Mouse (Mus musculus): Measurements from ENCODE around the gene Nkx6-1. TPM values are rescaled to one million over a fixed set of nuclear protein-coding genes. Genes with fewer than 3 reads are reported as not detected.

Gene Nkx6-1
- total RNA-seq, 2 experiments from 2014 or later: not detected

DNA sequence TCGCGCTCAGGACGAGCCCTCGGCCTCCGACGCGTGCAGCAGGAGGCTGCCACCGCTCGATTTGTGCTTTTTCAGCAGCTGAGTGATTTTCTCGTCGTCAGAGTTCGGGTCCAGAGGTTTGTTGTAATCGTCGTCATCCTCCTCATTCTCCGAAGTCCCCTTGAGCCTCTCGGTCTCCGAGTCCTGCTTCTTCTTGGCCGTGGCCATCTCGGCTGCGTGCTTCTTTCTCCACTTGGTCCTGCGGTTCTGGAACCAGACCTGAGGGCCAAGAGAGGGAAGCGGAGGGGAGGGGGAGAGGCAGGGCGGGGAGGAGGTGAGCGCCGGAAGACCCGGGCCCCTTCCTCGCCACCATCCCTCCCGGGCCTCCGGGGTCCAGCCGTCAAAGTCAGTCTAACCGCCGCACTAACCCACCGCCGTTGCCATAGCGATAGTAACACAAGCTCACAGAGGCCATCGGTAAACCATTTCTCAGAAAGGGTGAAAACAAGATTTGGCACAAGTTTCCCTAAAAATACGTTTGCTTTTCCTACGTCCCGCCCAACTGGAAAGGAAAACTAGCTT lies 5.3 kb downstream of the Nkx6-1 start:
- peak in 1 of 2 experiments; percentile 18 for DNase-seq (ENCODE audit: low spot score in 2 of 2)

DNA sequence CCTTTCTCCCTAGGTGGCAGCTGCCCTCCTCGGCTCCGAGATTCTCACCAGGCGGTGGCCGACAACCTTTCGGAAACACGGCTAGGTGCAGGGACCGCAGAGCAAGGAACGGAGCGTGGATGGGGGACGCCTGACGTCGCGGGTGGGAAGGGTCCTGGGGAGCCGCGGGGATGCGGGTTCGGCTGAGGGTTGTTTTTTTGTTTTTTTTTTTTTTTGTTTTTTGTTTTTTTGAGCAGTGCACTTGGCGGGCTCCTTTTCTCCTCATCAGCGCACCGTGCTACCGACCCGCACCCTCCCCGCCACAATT lies 5.9 kb downstream of the Nkx6-1 start:
- DNase-seq (ENCODE audit: low spot score in 2 of 2): no peak

GRCm38 (mm10) chr5:101658188-101658983 lies 6.4 kb downstream of the Nkx6-1 start:
- DNase-seq (ENCODE audit: low spot score in 2 of 2): peak in 1 of 2 experiments; percentile 16

DNA sequence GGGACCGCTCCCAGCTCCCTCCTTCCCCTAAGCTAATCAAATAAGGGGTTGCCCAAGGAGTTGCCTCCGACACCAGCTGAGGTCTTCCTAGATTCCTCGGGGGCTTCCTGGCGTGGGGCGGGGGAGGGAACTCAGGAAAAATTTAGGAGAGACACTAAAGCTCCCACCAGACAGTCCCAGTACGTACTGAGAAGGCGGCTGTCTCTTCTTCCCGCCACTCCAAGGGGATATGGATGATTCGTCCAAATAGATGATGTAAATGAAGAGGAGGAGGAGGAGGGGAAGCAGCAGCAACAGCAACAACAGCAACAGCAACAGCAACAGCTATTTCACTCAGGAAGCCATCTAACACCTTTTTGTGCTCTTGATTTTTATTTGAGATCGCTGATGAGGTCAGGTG lies 7.1 kb downstream of the Nkx6-1 start:
- no peak for DNase-seq (ENCODE audit: low spot score in 2 of 2)

DNA sequence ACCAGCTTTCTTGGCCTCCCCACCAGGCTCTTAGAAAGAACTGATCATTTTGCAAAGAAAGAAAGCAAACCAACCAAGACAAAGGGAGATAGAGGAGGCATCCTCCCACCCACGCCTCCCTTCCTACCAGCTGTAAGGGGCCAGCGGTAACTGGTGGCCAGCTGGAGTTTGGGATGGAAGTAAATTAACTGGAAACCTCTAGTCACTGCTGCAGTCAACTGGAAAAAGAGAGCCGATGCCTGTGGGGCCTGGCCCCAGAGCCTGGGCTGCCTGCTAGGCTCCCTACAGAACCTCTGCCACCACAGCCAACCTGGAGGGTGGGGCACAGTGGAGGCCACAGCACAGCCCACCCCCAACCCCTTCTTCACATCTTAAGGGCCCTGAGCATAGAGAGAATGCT lies 8.7 kb downstream of the Nkx6-1 start:
- no peak for DNase-seq (ENCODE audit: low spot score in 2 of 2)

DNA sequence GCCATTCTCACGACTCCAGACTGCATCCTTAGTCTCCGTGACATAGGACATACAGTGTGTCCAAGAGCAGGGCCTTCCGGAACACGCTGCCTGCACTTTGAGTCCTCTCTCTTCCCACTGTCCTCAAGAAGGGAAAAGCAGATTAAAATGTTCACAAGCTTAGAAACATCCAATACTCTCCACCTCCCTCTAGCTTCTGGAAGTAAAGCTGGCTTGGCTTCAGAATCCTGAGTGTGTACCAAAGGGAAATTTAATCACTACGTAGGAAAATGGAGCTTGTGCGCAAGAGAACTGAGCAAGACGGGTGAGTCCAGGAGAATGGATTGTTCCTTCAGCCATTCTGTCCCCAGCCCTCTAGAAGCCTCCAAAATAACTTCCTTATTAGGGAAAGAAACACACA lies 9.4 kb downstream of the Nkx6-1 start:
- DNase-seq (ENCODE audit: low spot score in 2 of 2): no peak

- DNase-seq (ENCODE audit: low spot score in 2 of 2): no peak
Measured at GRCm38 (mm10) chr5:101647726-101648686, 16.8 kb downstream of the Nkx6-1 start.

- no peak for DNase-seq (ENCODE audit: low spot score in 2 of 2)
Measured at GRCm38 (mm10) chr5:101646961-101647575, 17.7 kb downstream of the Nkx6-1 start.

DNA sequence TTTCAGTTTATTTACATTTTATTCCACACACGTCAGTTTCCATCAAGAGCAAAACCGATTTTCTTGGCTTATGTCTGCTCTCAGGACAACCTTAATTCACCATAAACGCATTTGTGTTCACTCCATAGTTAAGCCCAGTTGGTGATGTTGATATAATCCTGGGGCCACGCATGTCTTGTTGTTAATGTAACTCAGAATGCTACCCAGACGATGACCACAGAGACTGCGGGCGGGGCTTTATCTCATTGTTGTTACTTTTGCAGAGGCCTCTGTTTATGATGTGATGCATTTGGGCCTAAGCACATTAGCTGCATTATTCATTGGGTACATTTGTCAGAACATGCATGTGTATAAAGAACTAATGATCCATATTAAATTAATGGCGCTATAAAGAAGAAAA lies 19.7 kb downstream of the Nkx6-1 start:
- no peak for DNase-seq (ENCODE audit: low spot score in 2 of 2)

DNA sequence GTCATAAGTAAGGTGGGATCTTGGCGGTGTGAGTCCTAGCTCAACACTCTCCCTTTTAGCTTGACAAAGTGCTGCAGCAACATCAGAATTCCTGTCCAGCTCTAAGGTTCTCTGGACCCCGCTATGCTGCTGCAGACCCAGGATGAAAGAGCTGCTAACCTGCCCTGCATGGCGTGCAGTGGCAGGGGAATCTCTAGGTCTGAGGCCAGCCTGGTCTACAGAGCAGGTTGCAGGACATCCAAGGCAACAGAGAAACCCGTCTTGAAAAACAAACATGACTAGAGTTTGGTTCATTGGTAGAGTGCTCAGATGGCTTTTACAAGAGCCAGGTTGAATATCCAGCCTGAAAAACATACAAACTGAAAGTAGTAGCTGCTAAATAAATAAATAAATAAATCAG lies 26.7 kb downstream of the Nkx6-1 start:
- no peak for DNase-seq (ENCODE audit: low spot score in 2 of 2)

Other genes with a start within 250 kb of the Nkx6-1 start
- 1 to 10 TPM in 1 of 2 experiments, under 1 TPM in 1; 0.98 to 1.7 TPM for gene Cds1, start 100.1 kb upstream of the Nkx6-1 start, total RNA-seq (2021)